11 mouse cellular contexts compared by ENCODE assay signal in the genomic region with DNA sequence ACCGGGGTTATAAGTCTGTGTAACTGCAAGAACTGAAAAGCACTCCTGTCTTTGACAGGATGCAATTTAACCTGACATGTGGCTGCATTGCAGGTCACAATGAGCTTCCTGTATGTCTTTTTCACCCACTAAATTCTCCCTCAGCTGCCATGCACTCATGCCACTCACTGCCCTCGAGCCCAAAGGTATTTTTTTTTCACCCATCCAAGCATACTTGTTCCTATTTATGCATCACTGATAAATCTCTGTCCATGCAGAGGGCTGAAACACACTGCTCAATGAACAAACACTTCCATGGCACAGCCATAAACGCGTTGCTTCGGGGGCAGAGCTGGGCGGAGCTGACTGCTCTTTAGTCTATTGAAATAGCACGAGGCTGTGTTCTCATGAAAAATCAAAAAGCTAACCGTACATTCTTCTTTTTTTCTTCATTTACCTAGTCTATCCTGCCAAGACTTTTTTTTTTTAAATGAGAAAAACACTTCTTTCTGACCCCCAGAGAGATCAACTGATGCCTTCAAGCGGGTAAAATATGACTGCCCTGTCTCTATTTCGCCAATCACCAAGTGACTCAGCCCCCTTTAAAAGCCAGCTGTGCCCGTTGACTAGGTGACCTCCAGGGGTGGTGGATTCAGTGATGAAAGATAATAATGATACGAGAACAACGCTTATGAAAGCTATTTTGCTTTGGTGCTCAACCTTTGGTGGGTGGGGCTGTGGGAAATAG. TPM values are rescaled to one million over a fixed set of nuclear protein-coding genes. Genes with fewer than 3 reads are reported as not detected.
A peak's percentile ranks its signal among the peaks of the same experiment; 100 is the strongest.
DNase-seq lines count a peak whose midpoint lies in the region; ATAC-seq and TF ChIP-seq lines count a peak whose summit lies in the region.
"Had no signal": no experiment of that assay in that cellular context is flagged by ENCODE, and none has a peak within 500 bp of the region (broad histone marks: within the 10 kb centered on the region; RNA-seq: fewer than 3 reads in every experiment).

No protein-coding gene starts in this region.

- TF ChIP-seq POLR2A in CH12.LX (IDR thresholded peaks at IDR 0.05; ENCODE audit: low read depth, low read length), result no peak

- no peaks in the 10 kb centered on the region for H3K9me3 ChIP-seq in kidney, postnatal 0 days (replicated peaks; ENCODE audit: low read length)
- no peaks in the 10 kb centered on the region for H3K9me3 ChIP-seq in CH12.LX (replicated peaks; ENCODE audit: low read length)
- no peaks in the 10 kb centered on the region for H3K9me3 ChIP-seq in forebrain, postnatal 0 days (ENCODE audit: low read length)

- TF ChIP-seq RAD21 in CH12.LX (IDR thresholded peaks at IDR 0.05; ENCODE audit: low read depth, low read length), result no peak

- 38% methylated on average over 13 of the region's 13 CpGs for WGBS in kidney, postnatal 0 days
- 62% methylated on average over 13 of the region's 13 CpGs for WGBS in forebrain, postnatal 0 days

- TF ChIP-seq CTCF in kidney, postnatal 0 days (IDR thresholded peaks at IDR 0.05; ENCODE audit: low read depth), result no peak
- no peak for TF ChIP-seq CTCF in CH12.LX (conservative IDR thresholded peaks at IDR 0.05 in 1 of 2, IDR thresholded peaks at IDR 0.05 in 1 of 2; ENCODE audit: low read depth in 2 of 2, low read length in 2 of 2)
- no peak for TF ChIP-seq CTCF in forebrain, postnatal 0 days (IDR thresholded peaks at IDR 0.05; ENCODE audit: low read depth)

- no peak for ATAC-seq in kidney, postnatal 0 days (replicated peaks; ENCODE audit: low FRiP score, low read depth)
- ATAC-seq in forebrain, postnatal 0 days, result no peak
- ATAC-seq in erythroblast, adult 5-6 weeks (replicated peaks; ENCODE audit: low FRiP score, poor library complexity, severe bottlenecking), result no peak

- TF ChIP-seq EP300 in CH12.LX (IDR thresholded peaks at IDR 0.05; ENCODE audit: low read length), result no peak

- intact Hi-C loops in gastrocnemius, postnatal 14 days (cut with DNase I; ENCODE audit: low total_unique reads), result no loop called here

- no peak overlapping the region for H3K9ac ChIP-seq in kidney, postnatal 0 days (ENCODE audit: low read depth, low read length)
- H3K9ac ChIP-seq in CH12.LX (ENCODE audit: insufficient read depth, low read depth), result peak overlapping the region; percentile 76
- H3K9ac ChIP-seq in forebrain, postnatal 0 days, result no peak overlapping the region

- no peaks in the 10 kb centered on the region for H3K36me3 ChIP-seq in kidney, postnatal 0 days (ENCODE audit: insufficient read depth, low read length)
- H3K36me3 ChIP-seq in CH12.LX (replicated peaks in 1 of 2; ENCODE audit: control insufficient read depth in 1 of 2, insufficient read depth in 1 of 2, low read length in 1 of 2), result no peaks in the 10 kb centered on the region
- H3K36me3 ChIP-seq in forebrain, postnatal 0 days (ENCODE audit: insufficient read depth), result no peaks in the 10 kb centered on the region

- no peaks in the 10 kb centered on the region for H3K79me2 ChIP-seq in CH12.LX (replicated peaks; ENCODE audit: control insufficient read depth, extremely low read depth, insufficient read depth, poor library complexity, severe bottlenecking)

- no peak overlapping the region; the same call in 1 of the 2 replicates for H3K4me3 ChIP-seq in kidney, postnatal 0 days (replicated peaks; ENCODE audit: low read depth, low read length)
- H3K4me3 ChIP-seq in CH12.LX (replicated peaks in 1 of 3; ENCODE audit: low read depth in 2 of 3, low read length in 2 of 3, poor library complexity in 1 of 3), result peak overlapping the region; percentile 31 to 44 (median 32)
- no peak overlapping the region for H3K4me3 ChIP-seq in forebrain, postnatal 0 days (ENCODE audit: low read depth, low read length)
- H3K4me3 ChIP-seq: myocyte had no signal

- in situ Hi-C loops in CH12.LX (cut with MboI; ENCODE audit: low pct_ligation_motif_present, low pct_unique_long_range_greater_than_20kb, low sequenced_read_pairs), result no loop called here

- peak overlapping the region; percentile 54 for H3K4me2 ChIP-seq in kidney, postnatal 0 days (ENCODE audit: low read length)
- H3K4me2 ChIP-seq in CH12.LX (ENCODE audit: insufficient read depth, low read depth, poor library complexity, severe bottlenecking), result peak overlapping the region; percentile 100
- 0 out of 2 replicates have a peak overlapping the region, but pooled peaks have one; percentile 15 for H3K4me2 ChIP-seq in forebrain, postnatal 0 days (ENCODE audit: low read depth)
- H3K4me2 ChIP-seq: liver, embryonic 11.5 days had no signal

- no peaks in the 10 kb centered on the region for H3K27me3 ChIP-seq in kidney, postnatal 0 days (ENCODE audit: insufficient read depth, low read length)
- H3K27me3 ChIP-seq in CH12.LX (replicated peaks), result no peaks in the 10 kb centered on the region
- no peaks in the 10 kb centered on the region for H3K27me3 ChIP-seq in forebrain, postnatal 0 days (ENCODE audit: insufficient read depth, low read length)

- no peaks in the 10 kb centered on the region for H3K4me1 ChIP-seq in kidney, postnatal 0 days (replicated peaks; ENCODE audit: insufficient read depth, low read length)
- peaks cover 4 to 24% of the 10 kb centered on the region in 2 experiments for H3K4me1 ChIP-seq in CH12.LX (ENCODE audit: control insufficient read depth in 1 of 2, insufficient read depth in 2 of 2)
- 0 out of 2 replicates have a peak, but pooled peaks cover 3% of the 10 kb centered on the region for H3K4me1 ChIP-seq in forebrain, postnatal 0 days (ENCODE audit: insufficient read depth)

- DNase-seq in kidney, postnatal 0 days (ENCODE audit: low spot score), result no peak
- no peak for DNase-seq in kidney, postnatal 14 days
- DNase-seq in CH12.LX (ENCODE audit: extremely low read depth), result no peak
- DNase-seq in forebrain, postnatal 0 days, result no peak
- peak; percentile 64 for DNase-seq in naive thymus-derived CD4-positive, alpha-beta T cell, adult 2 months (ENCODE audit: low read depth)
- DNase-seq in gastrocnemius, postnatal 14 days, result no peak
- no peak for DNase-seq in adrenal gland, adult 8-10 months
- DNase-seq: kidney, postnatal 25 days had no signal

- no peak overlapping the region for H3K27ac ChIP-seq in kidney, postnatal 0 days
- peak overlapping the region; percentile 66 for H3K27ac ChIP-seq in CH12.LX (ENCODE audit: insufficient read depth, low read depth)
- 0 out of 2 replicates have a peak overlapping the region, but pooled peaks have one; percentile 72 for H3K27ac ChIP-seq in forebrain, postnatal 0 days (ENCODE audit: low read depth, low read length)

- dilution Hi-C loops in CH12.LX (cut with MboI; ENCODE audit: extremely low pct_ligation_motif_present, extremely low pct_unique_long_range_greater_than_20kb, low sequenced_read_pairs), result no loop called here

TF ChIP-seq in CH12.LX, 34 proteins besides CTCF, POLR2A, EP300 and RAD21:
- TF ChIP-seq NRF1 (IDR thresholded peaks at IDR 0.05; ENCODE audit: low read depth, low read length) (no peak), TBP (conservative IDR thresholded peaks at IDR 0.05; ENCODE audit: low read depth, low read length) (no peak), SIN3A (IDR thresholded peaks at IDR 0.05; ENCODE audit: low read length) (peak; percentile 68), MAZ (IDR thresholded peaks at IDR 0.05; ENCODE audit: low read depth, low read length) (0 out of 2 replicates have a peak, but pooled peaks have one; percentile 41), ETS1 (conservative IDR thresholded peaks at IDR 0.05; ENCODE audit: low read depth, low read length) (peak; percentile 20; the same call in 1 of the 2 replicates), ZMIZ1 (IDR thresholded peaks at IDR 0.05; ENCODE audit: low read depth, low read length) (0 out of 2 replicates have a peak, but pooled peaks have one; percentile 37), MYC (IDR thresholded peaks at IDR 0.05; ENCODE audit: low read depth, low read length) (peak; percentile 55; the same call in 1 of the 2 replicates), JUND (conservative IDR thresholded peaks at IDR 0.05; ENCODE audit: low read depth, low read length) (no peak; the same call in 1 of the 2 replicates), BHLHE40 (IDR thresholded peaks at IDR 0.05; ENCODE audit: low read depth, low read length) (peak; percentile 30; the same call in 1 of the 2 replicates), ZNF384 (IDR thresholded peaks at IDR 0.05; ENCODE audit: low read depth, low read length) (peak; percentile 4; the same call in 1 of the 2 replicates)

RNA-seq across cellular contexts. Expression of a gene that starts 44.6 kb away (rescaled TPM):
- not detected in 2 replicates for polyA plus RNA-seq in kidney, postnatal 0 days (2015; fragmentation: Nextera tagmentation; extraction: Ambion mirVana)
- total RNA-seq in CH12.LX (2012; rRNA removed), result 59.3 and 67.2 TPM in 2 replicates
- 13.6 and 17.5 TPM in 2 replicates for total RNA-seq in CH12.LX (2014; rRNA removed)
- 54.5 and 55.4 TPM in 2 replicates for polyA plus RNA-seq in CH12.LX (2012; ENCODE audit: insufficient read length, low read depth)
- 0.54 TPM in 1 of 2 replicates, not detected in the other for total RNA-seq in forebrain, postnatal 0 days (2014; rRNA removed)
- polyA plus RNA-seq in forebrain, postnatal 0 days (2015; fragmentation: Nextera tagmentation; extraction: Ambion mirVana), result 0.17 TPM in 1 of 2 replicates, not detected in the other
- not detected for total RNA-seq in gastrocnemius, postnatal 14 days (2021)
- total RNA-seq in adrenal gland, adult 8-10 months (2022), result under 1 TPM in 1 of 4 experiments, not detected in 3; 0.32 TPM
- total RNA-seq in erythroblast, adult 5-6 weeks (2015; ENCODE audit: low replicate concordance), result not detected in 2 replicates
- total RNA-seq in erythroblast, adult 5-6 weeks (2017; ENCODE audit: low replicate concordance), result not detected in 2 replicates
- polyA plus RNA-seq: liver, embryonic 11.5 days had no signal

RNA-seq across cellular contexts. Expression of a gene that starts 45.3 kb away (rescaled TPM):
- polyA plus RNA-seq in kidney, postnatal 0 days (2015; fragmentation: Nextera tagmentation; extraction: Ambion mirVana), result 0.08 TPM in 1 of 2 replicates, not detected in the other
- total RNA-seq in CH12.LX (2012; rRNA removed) (not detected in 2 replicates), CH12.LX (2014; rRNA removed) (not detected in 2 replicates)
- not detected in 2 replicates for polyA plus RNA-seq in CH12.LX (2012; ENCODE audit: insufficient read length, low read depth)
- 0.23 and 0.86 TPM in 2 replicates for total RNA-seq in forebrain, postnatal 0 days (2014; rRNA removed)
- polyA plus RNA-seq in forebrain, postnatal 0 days (2015; fragmentation: Nextera tagmentation; extraction: Ambion mirVana), result not detected in 2 replicates
- total RNA-seq in gastrocnemius, postnatal 14 days (2021), result not detected
- not detected for total RNA-seq in adrenal gland, adult 8-10 months (2022)
- not detected in 2 replicates for total RNA-seq in erythroblast, adult 5-6 weeks (2015; ENCODE audit: low replicate concordance)
- total RNA-seq in erythroblast, adult 5-6 weeks (2017; ENCODE audit: low replicate concordance), result not detected in 2 replicates
- polyA plus RNA-seq: liver, embryonic 11.5 days; myocyte had no signal

Comparison
In these comparisons a context has a peak if more than half of its experiments do, and no peak if none do; other contexts are left out.
1. H3K4me2 ChIP-seq: peak in every context shown above with its lines; median percentile 100 in CH12.LX; 54 in kidney, postnatal 0 days; 15 in forebrain, postnatal 0 days.
2. H3K4me3 ChIP-seq: peak in CH12.LX (3 of 3); none in kidney, postnatal 0 days (single experiment) and forebrain, postnatal 0 days (single experiment).